Mouse (Mus musculus): ENCODE results near the gene Fam98c. TPM values are rescaled to one million over a fixed set of nuclear protein-coding genes. Genes with fewer than 3 reads are reported as not detected.

Fam98c gene
- total RNA-seq, 4 experiments from 2014 or later: 27.9 to 32.4 (median 29.9) TPM

DNA sequence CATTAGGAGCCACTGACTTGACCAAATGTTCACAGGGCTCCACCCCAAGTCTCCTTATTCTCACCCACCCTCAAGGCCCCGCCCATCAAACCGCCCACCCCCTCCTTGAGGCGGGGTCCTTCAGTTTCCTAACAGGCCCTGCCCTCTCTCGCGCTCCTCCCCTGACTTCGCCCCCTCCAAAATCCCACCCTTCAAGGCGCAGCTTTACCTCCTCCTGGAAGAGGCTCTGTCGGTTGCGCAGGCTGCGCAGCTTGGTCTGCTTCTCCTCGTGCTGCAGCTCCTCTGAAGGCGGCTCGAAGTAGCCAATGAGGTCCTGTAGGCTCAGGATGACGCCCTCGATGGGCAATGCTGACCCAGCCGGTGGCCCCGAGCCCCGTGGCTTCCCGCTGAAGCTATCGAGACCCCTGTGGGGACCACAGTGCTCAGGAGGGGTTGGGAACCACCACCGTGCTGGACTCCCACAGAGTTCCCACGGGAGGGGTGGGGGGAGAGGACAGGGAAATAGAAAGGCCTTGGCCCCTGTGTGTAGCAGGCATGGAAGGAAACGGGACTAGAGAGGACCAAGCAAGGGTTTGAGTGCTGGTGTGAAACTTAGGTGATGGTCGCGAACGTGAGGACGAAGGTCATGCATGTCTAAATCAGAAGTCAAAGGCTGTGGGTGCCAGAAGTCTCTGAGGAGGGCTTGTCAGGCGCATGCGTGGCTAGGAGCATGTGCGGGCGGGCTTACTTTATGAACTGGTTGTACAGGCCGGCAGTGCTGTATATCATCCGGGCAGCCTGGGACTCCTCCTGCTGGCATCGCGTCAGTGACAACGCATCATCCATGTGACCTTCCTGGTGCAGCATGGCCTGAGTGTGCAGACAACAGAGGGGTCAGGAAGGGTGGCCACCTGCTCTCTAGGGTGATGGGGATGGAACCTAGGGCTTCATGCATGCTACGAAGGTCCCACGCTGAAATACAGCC lies 46.8 kb downstream of the Fam98c start:
- DNase-seq (ENCODE audit: low spot score in 2 of 2): no peak

Other genes with a start within 250 kb of the Fam98c start
- gene Actn4, start 193.9 kb downstream of the Fam98c start, total RNA-seq (2022): 100 to 1,000 TPM; 136 to 138 (median 137) TPM
- gene Eif3k, start 174.4 kb downstream of the Fam98c start, total RNA-seq (2022): 100 to 1,000 TPM; 182 to 214 (median 197) TPM
- 1 to 10 TPM; 1.3 to 3.5 (median 1.7) TPM for gene Map4k1, start 174.2 kb downstream of the Fam98c start, total RNA-seq (2022)
- 10 to 100 TPM; 12.6 to 18.1 (median 15.2) TPM for gene Ryr1, start 31.1 kb downstream of the Fam98c start, total RNA-seq (2022)
- 1 to 10 TPM in 1 of 4 experiments, under 1 TPM in 3; 0.72 to 2.3 (median 0.93) TPM for gene Rasgrp4, start 21.4 kb downstream of the Fam98c start, total RNA-seq (2022)
- 1 to 10 TPM in 2 of 4 experiments, under 1 TPM in 2; 0.69 to 1.4 (median 0.88) TPM for gene Ggn, start 14.0 kb upstream of the Fam98c start, total RNA-seq (2022)
- gene Spred3, start 14.2 kb upstream of the Fam98c start, total RNA-seq (2022): 10 to 100 TPM; 40.6 to 59.3 (median 47.8) TPM
- 100 to 1,000 TPM; 116 to 137 (median 132) TPM for gene Psmd8, start 24.5 kb upstream of the Fam98c start, total RNA-seq (2022)
- 1 to 10 TPM; 1.5 to 3.1 (median 2.1) TPM for gene Catsperg1, start 57.8 kb upstream of the Fam98c start, total RNA-seq (2022)
- 1 to 10 TPM; 2.1 to 5.2 (median 3.2) TPM for gene Kcnk6, start 76.3 kb upstream of the Fam98c start, total RNA-seq (2022)
- gene Yif1b, start 82.1 kb upstream of the Fam98c start, total RNA-seq (2022): 10 to 100 TPM; 43.8 to 51.5 (median 49.0) TPM
- 1 to 10 TPM in 1 of 4 experiments, under 1 TPM in 2, not detected in 1; 0.52 to 1.2 (median 0.92) TPM for gene 2200002D01Rik, start 92.2 kb upstream of the Fam98c start, total RNA-seq (2022)
- gene Spint2, start 125.7 kb upstream of the Fam98c start, total RNA-seq (2022): 10 to 100 TPM; 22.3 to 30.6 (median 25.9) TPM
- 10 to 100 TPM; 25.8 to 40.8 (median 33.5) TPM for gene Ppp1r14a, start 133.1 kb upstream of the Fam98c start, total RNA-seq (2022)
- 100 to 1,000 TPM in 2 of 4 experiments, 10 to 100 TPM in 2; 91.6 to 116 (median 104) TPM for gene Dpf1, start 147.7 kb upstream of the Fam98c start, total RNA-seq (2022)